Mouse (Mus musculus) kidney, postnatal 0 days (tissue): ENCODE data around the gene Dock1. TPM values are rescaled to one million over a fixed set of nuclear protein-coding genes. Genes with fewer than 3 reads are reported as not detected.

ENCODE experiments used
- ATAC-seq: fragments of 200-750 bp; cut with Nextera tagmentation; replicated peaks from 2 replicates; pipeline ENCODE4 v1.8.0; 2017; ENCODE audit warnings: low read depth, moderate number of reproducible peaks, moderate TSS enrichment, moderate library complexity; ENCODE audit not compliant: low FRiP score
- DNase-seq: peaks from one replicate; pipeline ENCODE4 v3.0.0-alpha.2; 2016; ENCODE audit warnings: low spot score
- H3K27ac ChIP-seq: fragments of 300-500 bp; sonication (generic); 2 replicates; pipeline ENCODE4 v1.5.1; 2014; ENCODE audit warnings: mild to moderate bottlenecking
- H3K27me3 ChIP-seq: fragments of 300-500 bp; sonication (generic); 2 replicates; pipeline ENCODE4 v1.6.1; 2014; ENCODE audit warnings: low read length, mixed read lengths; ENCODE audit not compliant: insufficient read depth
- H3K36me3 ChIP-seq: fragments of 300-500 bp; sonication (generic); 2 replicates; pipeline ENCODE4 v1.6.1; 2014; ENCODE audit warnings: low read length, mixed read lengths; ENCODE audit not compliant: insufficient read depth
- H3K4me1 ChIP-seq: fragments of 300-500 bp; sonication (generic); replicated peaks from 2 replicates; pipeline ENCODE4 v1.6.1; 2014; ENCODE audit warnings: antibody characterized with exemption, low read length, mixed read lengths; ENCODE audit not compliant: insufficient read depth
- H3K4me2 ChIP-seq: fragments of 300-500 bp; sonication (generic); 2 replicates; pipeline ENCODE4 v1.6.1; 2014; ENCODE audit warnings: mild to moderate bottlenecking, low read length, moderate library complexity, mixed read lengths
- H3K4me3 ChIP-seq: fragments of 300-500 bp; sonication (generic); replicated peaks from 2 replicates; pipeline ENCODE4 v1.5.1; 2014; ENCODE audit warnings: low read depth, low read length
- H3K9ac ChIP-seq: fragments of 300-500 bp; sonication (generic); 2 replicates; pipeline ENCODE4 v1.6.1; 2014; ENCODE audit warnings: low read depth, low read length
- H3K9me3 ChIP-seq: fragments of 300-500 bp; sonication (generic); replicated peaks from 2 replicates; pipeline ENCODE4 v1.6.1; 2016; ENCODE audit warnings: low read length, inconsistent platforms, mixed read lengths
- CTCF ChIP-seq: IDR thresholded peaks from 2 replicates; pipeline ENCODE4 v1.5.1; 2016; ENCODE audit warnings: antibody characterized with exemption, low read depth, mild to moderate bottlenecking, moderate library complexity
- WGBS: fragments of 180-500 bp; shearing (Covaris S2); extraction: QIAGEN DNeasy Blood & Tissue Kit; methylation state at CpG from one replicate; pipeline ENCODE4 v1.1.7; 2014; 5-methylcytosine and 5-hydroxymethylcytosine counted together
- polyA plus RNA-seq: library from polyadenylated mRNA; unstranded; fragments of >200 nt; fragmentation: Nextera tagmentation; extraction: Ambion mirVana; gene quantifications from 2 replicates; pipeline ENCODE4 v1.2.1, GENCODE M21; 2015

Gene Dock1
- polyA plus RNA-seq, 1 experiment from 2014 or later = 23.9 TPM

DNA sequence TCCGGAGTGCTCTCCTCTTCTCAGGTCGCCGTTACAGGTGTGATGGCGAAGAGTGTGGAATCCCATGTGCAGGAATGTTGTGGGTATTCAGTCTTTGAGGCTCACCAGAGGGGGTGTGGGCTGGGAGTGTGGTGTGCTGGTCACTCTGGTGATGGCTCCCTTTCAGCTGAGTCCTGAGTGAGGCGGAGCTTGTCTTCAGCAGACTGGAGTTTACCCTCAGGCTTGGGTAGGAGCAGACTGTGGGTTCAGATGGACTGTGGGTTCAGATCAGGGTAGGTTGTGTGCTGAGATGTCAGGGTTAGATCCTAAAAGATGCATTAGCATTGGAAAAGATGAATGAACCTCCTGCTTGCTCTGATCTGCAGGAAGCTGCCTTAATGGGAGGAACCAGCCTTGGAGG is 29.5 kb downstream of the Dock1 start:
- H3K4me3 ChIP-seq = no peak overlapping the region
- TF ChIP-seq CTCF = no peak
- H3K27ac ChIP-seq = no peak overlapping the region
- DNase-seq = no peak
- H3K9me3 ChIP-seq = no peaks in the 10 kb centered on the region
- H3K9ac ChIP-seq = no peak overlapping the region
- no peaks in the 10 kb centered on the region for H3K36me3 ChIP-seq
- no peak overlapping the region for H3K4me2 ChIP-seq
- no peak for ATAC-seq
- peaks cover 34% of the 10 kb centered on the region for H3K4me1 ChIP-seq
- no peaks in the 10 kb centered on the region for H3K27me3 ChIP-seq
- 90% methylated on average over 5 of the region's 5 CpGs for WGBS

- Histone ChIP-seq H3K36me3 (no peaks in the 10 kb centered on the region), H3K9ac (no peak overlapping the region), H3K4me2 (no peak overlapping the region), H3K27me3 (no peaks in the 10 kb centered on the region), H3K4me3 (no peak overlapping the region), H3K27ac (no peak overlapping the region), H3K9me3 (no peaks in the 10 kb centered on the region), H3K4me1 (peaks cover 30% of the 10 kb centered on the region)
- DNase-seq (no peak), ATAC-seq (no peak)
- 76% methylated on average over 5 of the region's 5 CpGs for WGBS
- TF ChIP-seq CTCF = no peak
These were observed 32.0 kb downstream of the Dock1 start for GRCm38 (mm10) chr7:134702481-134702880.

DNA sequence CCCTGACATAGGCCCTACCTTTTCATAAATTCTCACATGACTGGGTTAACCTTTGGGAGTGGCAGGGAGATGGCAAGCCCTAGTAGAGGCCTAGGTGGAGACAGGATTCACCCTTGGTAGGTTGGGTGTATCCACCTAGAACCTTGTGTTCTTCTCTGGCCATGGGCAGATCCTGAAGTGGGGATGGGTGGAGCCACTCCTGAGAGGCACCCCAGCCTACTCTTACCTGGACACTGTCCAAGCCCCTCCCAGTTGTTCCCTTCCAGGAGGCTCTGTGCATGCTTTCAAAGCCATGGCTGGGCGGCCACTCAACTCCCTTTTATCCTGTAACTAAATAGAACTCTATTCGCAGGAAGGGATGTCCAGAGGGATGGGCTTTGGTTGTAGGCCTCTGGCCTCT is 33.2 kb downstream of the Dock1 start:
- peaks cover 26% of the 10 kb centered on the region for H3K4me1 ChIP-seq
- ATAC-seq = no peak

DNA sequence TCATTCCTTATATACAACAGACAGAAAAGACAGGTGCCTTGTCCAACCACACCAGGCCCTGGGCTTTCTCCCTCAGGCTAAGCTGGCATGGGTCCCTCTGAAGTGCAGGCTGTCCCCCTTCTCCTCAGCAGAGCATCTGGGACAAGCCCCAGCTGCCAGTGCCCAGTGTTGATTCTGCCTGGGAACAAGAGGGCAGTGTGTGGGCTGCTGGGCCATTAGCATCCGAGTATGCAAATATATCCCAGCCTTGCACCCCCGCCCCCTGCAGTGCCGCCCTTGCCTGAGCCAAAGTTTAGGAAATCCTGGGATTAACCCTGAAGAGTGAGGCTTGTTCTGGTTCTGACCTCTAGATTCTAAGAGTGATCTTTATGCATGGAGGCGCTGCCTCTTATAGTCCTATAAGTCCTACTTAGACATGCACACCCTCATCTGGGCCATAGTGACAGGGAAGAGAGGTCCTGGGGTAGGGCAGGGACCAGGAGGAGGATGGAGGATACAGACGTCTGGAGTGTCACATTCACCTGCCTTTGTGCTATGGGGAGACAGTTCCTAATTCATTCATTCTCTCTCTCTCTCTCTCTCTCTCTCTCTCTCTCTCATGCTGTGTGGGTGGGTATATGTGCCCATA is 38.9 kb downstream of the Dock1 start:
- Histone ChIP-seq H3K9ac (no peak overlapping the region), H3K27me3 (no peaks in the 10 kb centered on the region), H3K9me3 (no peaks in the 10 kb centered on the region), H3K4me2 (no peak overlapping the region), H3K36me3 (no peaks in the 10 kb centered on the region), H3K4me3 (no peak overlapping the region), H3K27ac (no peak overlapping the region), H3K4me1 (peaks cover 15% of the 10 kb centered on the region)
- 45% methylated on average over 5 of the region's 5 CpGs for WGBS
- no peak for DNase-seq
- ATAC-seq = no peak; the same call in 1 of the 2 replicates
- TF ChIP-seq CTCF = no peak

More for the DNA sequence above, 33.2 kb downstream of the Dock1 start:
- DNase-seq = no peak
- H3K27ac ChIP-seq = no peak overlapping the region
- H3K4me2 ChIP-seq = no peak overlapping the region
- WGBS = 49% methylated on average over 2 of the region's 2 CpGs
- TF ChIP-seq CTCF = no peak
- H3K36me3 ChIP-seq = no peaks in the 10 kb centered on the region
- H3K27me3 ChIP-seq = no peaks in the 10 kb centered on the region
- H3K4me3 ChIP-seq = no peak overlapping the region
- no peak overlapping the region for H3K9ac ChIP-seq
- no peaks in the 10 kb centered on the region for H3K9me3 ChIP-seq

- DNase-seq (no peak), ATAC-seq (no peak)
- no peaks in the 10 kb centered on the region for H3K36me3 ChIP-seq
- 92% methylated on average over 1 of the region's 1 CpGs for WGBS
- TF ChIP-seq CTCF = peak; percentile 60
- H3K9me3 ChIP-seq = no peaks in the 10 kb centered on the region
- H3K4me2 ChIP-seq = no peak overlapping the region
- no peak overlapping the region for H3K9ac ChIP-seq
- 0 out of 2 replicates have a peak, but pooled peaks cover 7% of the 10 kb centered on the region for H3K4me1 ChIP-seq
- no peak overlapping the region for H3K27ac ChIP-seq
- H3K27me3 ChIP-seq = no peaks in the 10 kb centered on the region
- no peak overlapping the region for H3K4me3 ChIP-seq
These were observed 41.1 kb downstream of the Dock1 start for GRCm38 (mm10) chr7:134711576-134711975.

DNA sequence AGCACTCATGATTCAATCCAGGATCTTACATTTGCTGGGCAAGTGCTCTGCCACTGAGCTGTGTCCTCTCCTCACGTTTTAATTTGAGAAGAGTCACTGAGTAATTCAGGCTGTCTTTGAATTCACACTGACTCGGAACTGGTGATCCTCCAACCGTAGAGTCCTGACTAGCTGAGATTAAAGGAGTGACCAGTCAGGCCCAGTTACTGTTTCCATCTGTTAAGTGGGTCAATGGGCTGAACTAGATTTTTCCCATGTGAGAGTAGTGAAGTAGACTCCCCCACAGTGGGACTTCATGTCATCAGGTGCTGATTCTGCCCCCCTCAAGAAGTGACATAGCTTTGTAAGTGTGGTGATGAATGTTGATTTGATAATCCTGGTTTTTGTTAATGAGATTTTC is 49.0 kb downstream of the Dock1 start:
- WGBS = 34% methylated on average over 3 of the region's 3 CpGs
- Histone ChIP-seq H3K9ac (no peak overlapping the region), H3K9me3 (no peaks in the 10 kb centered on the region), H3K36me3 (no peaks in the 10 kb centered on the region), H3K27ac (no peak overlapping the region), H3K27me3 (no peaks in the 10 kb centered on the region), H3K4me3 (no peak overlapping the region), H3K4me1 (0 out of 2 replicates have a peak, but pooled peaks cover 2% of the 10 kb centered on the region), H3K4me2 (no peak overlapping the region)
- no peak for ATAC-seq
- DNase-seq = no peak
- TF ChIP-seq CTCF = no peak

DNA sequence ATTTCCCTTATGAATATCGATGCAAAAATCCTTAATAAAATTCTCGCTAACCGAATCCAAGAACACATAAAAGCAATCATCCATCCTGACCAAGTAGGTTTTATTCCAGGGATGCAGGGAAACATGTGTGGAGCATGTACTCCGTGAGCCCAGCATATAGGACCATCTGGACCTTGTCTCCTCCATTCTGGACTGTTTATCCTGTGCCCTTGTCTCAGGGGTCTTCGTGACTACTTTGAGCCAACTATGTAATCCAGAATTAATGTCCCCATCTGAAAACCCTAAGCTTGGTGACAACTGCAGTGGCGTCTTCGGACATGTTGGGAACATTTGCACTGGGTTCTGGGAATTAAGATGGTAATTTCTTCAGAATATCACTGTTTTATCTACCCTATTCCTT is 51.9 kb downstream of the Dock1 start:
- peaks cover 5% of the 10 kb centered on the region; the same call in 1 of the 2 replicates for H3K4me1 ChIP-seq
- no peaks in the 10 kb centered on the region for H3K27me3 ChIP-seq
- H3K4me3 ChIP-seq = no peak overlapping the region
- H3K9ac ChIP-seq = no peak overlapping the region
- DNase-seq (no peak), ATAC-seq (no peak)
- H3K9me3 ChIP-seq = no peaks in the 10 kb centered on the region
- no peak overlapping the region for H3K27ac ChIP-seq
- 87% methylated on average over 7 of the region's 7 CpGs for WGBS
- no peak for TF ChIP-seq CTCF
- 0 out of 2 replicates have a peak, but pooled peaks cover 5% of the 10 kb centered on the region for H3K36me3 ChIP-seq
- H3K4me2 ChIP-seq = no peak overlapping the region
